Mouse (Mus musculus) frontal cortex, postnatal 10 days (tissue): ENCODE data around the gene Bicc1.

Source experiments
- DNase-seq, 2 experiments: peaks; one replicate each; pipeline ENCODE4 v3.0.0; 2022; ENCODE audit warnings: low spot score in 2 of 2, mixed read lengths in 1 of 2

Bicc1 gene

GRCm38 (mm10) chr10:70876522-70876921 is 283.0 kb downstream of the Bicc1 start:
- no peak for DNase-seq

DNA sequence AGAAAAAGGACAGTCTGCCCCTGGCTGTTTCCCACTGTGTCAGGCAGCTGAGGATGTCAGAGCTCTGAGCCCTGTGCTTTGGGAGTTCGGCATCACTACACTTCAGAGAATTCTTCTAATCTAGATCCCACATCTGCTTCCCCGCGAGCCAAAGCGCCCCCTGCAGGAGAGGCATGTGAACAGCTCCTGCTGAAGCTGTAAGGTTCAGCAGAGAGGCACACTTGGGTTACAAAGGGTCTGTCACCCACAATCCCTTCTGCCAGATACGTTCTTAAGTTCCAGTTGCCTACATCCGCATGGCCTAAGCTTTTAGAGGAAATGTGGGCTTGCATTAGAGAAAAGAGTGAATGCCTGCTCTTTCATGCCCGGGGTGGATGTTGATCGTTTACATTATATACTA is 283.4 kb downstream of the Bicc1 start:
- DNase-seq, result no peak

DNA sequence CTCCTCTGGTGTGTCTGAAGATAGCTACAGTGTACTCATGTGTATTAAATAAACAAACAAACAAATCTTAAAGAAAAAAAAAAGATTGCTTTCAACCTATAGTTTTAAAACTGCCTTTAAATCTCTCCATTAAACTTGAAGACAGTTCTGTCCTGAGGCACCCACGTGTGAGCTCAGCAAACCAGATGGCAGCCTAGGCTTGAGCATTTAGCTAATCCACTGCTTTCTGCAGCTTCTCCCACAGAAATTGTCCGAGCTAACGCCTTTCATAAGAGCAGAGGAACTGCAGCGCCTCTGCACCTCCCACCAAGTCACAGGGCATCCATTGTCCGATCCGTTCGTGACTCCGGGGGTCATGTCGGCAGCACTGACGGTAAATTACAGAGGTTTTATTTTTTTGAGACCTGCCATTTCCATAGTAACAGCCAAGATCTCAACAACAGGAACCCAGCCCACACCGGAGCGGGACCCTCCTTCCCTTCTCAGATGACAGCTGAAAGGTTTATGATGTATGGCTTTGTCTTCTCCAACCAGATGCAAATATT is 284.4 kb downstream of the Bicc1 start:
- no peak for DNase-seq
